Mouse (Mus musculus): ENCODE results near the gene Cd247. TPM values are rescaled to one million over a fixed set of nuclear protein-coding genes. Genes with fewer than 3 reads are reported as not detected.
A peak's percentile ranks its signal among the peaks of the same experiment; 100 is the strongest.

Cd247 gene
- total RNA-seq, 2 experiments from 2014 or later = 1.1 to 2.1 TPM

DNA sequence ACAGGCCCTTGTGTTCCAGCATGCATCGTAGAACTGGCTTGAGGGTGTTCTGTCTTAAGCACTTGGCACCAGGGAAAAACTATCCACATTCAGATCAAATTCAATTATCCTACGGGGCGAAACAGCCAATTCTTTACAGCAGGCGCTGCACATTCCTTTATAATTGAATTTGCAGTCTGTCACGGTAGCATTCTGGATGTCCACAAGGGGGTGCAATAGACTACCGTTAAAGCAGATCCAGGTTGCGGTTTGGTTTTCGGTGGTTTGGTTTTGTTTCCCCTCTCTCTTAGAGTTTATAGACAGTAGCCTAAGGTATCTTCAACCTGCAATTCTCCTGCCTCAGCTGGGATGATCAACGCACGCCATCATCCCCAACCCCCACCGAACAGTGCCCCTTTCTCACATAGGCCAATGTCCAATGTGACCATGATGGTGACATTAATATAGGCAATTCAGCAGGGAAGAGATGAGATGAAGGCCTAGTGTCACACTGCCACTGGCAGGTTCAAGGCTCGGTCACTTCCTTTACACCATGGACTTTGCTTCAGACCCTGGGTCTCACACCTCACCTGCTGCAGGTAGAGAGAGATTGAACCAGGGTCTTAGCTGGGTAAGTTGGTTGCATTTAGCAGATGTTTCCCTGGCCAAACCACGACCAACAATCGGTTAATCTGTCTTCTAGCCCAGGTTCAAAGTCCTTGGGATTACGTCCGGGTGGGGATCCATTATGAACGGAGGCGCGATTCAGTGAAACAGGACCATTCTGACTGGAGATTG, 12.8 kb upstream of the Cd247 start:
- peak; percentile 44 for ATAC-seq (ENCODE audit: poor library complexity, severe bottlenecking)

DNA sequence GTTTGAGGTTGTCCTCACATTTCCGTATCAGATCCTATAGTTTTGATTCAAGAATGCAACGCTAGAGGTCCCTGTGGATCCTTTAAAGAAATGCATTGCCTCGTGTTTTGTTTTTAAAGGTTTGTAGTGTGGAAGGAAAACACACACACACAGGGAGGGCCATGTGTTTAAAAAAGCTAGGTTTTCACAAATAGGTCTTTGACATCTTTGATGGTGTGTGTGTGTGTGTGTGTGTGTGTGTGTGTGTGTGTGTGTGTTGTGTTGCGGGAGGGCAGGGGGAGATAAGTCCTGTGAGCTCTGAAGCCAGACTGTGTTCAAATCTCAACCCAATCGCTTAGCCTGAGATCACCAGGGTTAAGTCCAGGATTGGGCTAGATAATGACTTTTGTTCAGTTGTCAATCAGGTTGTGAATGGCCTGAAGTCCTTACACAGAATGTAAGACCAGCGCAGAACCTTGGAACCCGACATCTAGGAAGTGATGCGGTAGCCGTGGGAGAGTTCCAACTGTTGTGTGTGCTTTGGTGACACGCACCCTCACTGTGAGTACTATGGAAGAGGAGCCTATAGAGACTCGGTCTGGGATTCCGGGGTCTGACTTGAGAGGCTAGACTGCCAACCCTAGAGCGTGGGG, 8.4 kb upstream of the Cd247 start:
- ATAC-seq (ENCODE audit: poor library complexity, severe bottlenecking) = peak; percentile 30

DNA sequence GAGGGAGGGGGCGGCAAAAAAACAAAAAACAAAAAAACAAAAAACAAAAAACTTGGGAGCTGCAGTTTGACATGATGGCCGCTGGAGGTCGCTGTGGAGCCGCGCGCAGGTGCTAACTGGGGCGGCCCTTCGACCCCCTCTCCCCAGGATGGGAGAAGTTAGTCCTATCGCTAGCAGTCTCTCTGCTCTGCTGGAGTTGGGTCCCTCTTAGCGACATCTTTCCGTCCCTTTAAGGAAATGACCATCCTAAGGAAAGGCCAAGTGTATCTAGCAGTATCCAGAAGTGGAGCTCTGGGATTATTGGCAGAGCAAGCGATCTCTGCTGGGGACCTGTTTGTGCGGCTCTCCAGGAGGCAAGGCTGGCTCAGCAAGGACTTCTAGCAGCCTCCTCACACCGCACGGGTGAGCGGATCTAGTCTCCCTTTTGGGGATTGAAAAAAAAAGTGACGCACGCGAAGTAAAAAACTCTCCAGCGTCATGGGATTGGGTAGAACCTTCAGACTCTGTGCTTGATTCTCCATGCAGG, 7.8 kb upstream of the Cd247 start:
- ATAC-seq (ENCODE audit: poor library complexity, severe bottlenecking) = peak; percentile 67

DNA sequence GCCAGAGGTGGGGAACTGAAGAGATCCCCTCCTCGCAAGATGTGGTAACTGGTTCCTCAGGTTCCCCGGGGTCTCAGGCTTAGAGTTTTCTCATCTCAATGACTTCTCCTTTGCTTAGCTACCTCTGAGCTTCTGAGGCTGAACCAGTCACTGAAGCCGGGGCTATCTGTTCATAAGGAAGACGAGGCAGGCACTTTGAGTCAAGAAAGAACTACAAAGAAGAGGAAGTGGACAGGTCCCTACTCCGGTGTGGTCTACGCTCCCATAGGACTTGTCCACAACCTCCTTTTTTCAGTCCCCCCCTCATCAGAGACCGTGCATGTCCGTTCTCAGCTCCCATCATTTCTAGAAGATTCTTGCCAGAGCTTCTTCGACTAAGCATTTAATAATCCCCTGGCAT, 7.1 kb upstream of the Cd247 start:
- ATAC-seq (ENCODE audit: poor library complexity, severe bottlenecking) = peak; percentile 62

DNA sequence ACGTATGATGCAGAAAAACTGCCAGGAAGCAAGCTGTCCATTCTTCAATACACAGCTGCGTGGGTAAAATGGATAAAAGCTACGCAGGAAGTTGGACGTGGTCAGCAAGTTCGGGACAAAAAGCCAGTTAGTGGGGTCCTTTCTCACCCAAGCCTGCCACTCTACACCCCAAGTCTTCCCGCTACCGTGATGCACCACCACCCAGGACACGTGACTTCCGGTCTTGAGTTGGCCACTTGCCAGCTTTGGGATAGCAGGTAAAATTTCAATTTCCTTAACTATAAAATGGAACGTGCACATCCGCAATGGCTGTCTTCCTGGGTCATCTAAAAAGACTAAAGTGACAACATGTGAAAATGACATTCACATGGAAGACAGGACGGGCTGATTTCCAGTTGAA, 6.6 kb upstream of the Cd247 start:
- ATAC-seq (ENCODE audit: poor library complexity, severe bottlenecking) = no peak

DNA sequence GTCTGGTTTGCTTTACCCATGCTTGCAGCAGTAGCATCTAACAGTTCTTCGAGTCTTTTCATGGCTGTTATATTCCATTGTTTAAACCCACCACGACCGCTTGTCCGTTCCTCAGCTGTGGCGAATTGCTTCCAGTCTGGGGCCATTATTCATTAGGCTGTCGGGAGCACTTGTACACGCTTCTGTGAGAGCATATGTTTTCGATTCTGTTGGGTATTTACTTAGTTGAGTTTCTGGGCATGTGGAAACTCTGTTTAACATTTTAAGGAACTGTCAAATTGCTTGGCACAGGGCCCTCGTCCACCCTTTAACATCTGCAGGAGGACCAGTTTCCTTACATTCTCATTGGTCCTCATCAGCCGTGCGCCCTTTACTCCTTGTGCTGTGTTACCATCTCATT, 2.2 kb upstream of the Cd247 start:
- ATAC-seq (ENCODE audit: poor library complexity, severe bottlenecking) = no peak

DNA sequence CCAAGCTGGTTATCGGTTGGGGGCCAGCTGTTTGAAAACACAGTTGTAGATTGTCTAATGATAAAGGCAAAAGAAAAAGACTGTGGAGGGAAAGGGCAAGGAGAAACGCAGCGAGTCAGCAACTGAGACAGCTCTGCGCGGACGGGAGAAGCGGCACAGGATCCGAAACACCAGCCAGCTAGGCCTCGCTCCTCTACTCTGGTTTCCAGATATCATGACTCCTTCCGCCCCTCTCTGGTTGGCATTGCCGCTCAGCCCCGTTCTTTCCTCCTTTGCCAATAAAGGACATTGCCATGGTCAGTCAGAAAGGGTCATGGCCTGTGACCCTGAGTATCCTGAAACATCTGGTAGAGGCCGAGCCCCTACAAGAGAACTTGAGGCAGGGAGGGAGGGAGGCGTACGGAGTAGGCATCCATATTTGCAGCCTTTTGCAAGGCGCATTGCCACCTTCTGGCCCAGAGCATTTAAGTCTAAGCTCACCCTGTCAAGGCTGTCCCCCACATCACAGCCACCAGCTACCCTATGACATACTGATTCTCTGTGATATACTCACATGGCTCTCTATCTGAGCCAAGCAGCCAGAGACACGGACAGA, 682 bp downstream of the Cd247 start:
- ATAC-seq (ENCODE audit: poor library complexity, severe bottlenecking) = no peak

DNA sequence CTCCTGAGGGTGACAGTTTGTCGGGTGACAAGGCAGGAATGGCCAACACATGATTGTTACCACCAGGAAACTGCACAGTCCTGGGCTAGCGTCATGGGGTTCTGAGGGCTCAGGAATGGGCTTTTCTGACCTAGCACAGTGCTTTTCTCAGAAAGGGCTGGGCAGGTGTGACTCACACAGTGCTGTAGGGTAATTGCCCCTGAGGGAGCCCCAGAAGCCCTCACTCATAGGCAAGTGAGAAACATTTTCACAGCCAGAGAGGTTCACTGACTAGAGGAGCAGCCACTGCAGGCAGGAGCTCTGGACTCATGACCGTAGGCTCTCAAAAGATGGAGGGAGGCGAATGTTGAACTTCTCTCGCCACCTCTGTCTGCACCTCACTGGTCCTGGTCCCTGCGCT, 1.5 kb downstream of the Cd247 start:
- ATAC-seq (ENCODE audit: poor library complexity, severe bottlenecking) = peak; percentile 46

DNA sequence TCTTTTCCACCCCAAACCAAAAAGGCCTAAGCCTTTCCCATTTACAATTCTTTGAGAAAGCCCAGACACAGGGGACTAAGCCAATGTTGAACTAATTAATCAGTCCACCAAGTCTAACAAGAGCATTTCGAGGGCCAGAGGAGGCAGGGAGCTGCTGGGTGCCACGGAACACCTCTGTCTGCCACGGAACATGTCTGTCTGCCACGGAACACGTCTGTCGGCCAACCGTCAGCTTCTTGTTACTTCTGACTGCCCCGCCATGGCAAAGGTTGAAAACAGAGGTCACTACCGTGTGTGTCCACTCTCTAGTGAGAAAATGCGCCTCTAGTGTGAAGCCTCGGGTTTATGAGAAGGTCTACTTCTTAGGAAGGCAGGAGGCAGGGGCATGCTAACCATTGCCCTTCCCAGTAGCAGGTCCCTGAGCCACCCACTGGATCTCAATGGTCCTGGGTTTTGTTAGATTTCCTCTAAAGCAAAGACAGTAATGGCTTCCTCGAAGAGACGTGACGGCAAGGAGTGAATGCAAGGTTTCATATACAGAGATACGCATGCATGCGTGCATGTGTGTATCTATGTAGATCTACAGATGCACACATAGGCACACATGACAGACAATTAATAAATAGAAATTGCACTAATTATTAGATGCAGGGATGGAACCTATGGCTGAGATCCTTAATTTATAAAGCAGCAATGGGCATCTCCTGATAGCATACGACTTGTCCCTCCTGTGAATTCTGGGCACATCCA, 2.2 kb downstream of the Cd247 start:
- ATAC-seq (ENCODE audit: poor library complexity, severe bottlenecking) = no peak

DNA sequence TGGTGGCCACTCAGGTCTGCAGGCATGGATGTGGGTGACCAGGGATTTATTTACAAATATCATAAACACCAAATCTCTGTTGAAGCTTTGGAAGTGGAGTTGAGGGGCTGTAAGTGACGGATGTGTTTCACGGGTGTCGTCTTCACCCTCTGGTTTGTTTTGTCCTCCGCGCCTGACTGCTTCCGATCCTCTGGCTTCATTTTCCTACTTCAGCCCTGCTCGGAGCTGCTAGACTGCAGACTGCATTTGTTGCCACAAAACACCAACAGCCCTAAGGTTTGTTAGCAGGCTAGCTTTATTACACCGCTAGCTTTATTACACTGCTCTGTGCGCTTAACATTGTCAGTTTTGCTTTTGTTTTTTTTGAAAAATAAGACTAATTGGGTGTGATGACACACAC, 2.9 kb downstream of the Cd247 start:
- no peak for ATAC-seq (ENCODE audit: poor library complexity, severe bottlenecking)

DNA sequence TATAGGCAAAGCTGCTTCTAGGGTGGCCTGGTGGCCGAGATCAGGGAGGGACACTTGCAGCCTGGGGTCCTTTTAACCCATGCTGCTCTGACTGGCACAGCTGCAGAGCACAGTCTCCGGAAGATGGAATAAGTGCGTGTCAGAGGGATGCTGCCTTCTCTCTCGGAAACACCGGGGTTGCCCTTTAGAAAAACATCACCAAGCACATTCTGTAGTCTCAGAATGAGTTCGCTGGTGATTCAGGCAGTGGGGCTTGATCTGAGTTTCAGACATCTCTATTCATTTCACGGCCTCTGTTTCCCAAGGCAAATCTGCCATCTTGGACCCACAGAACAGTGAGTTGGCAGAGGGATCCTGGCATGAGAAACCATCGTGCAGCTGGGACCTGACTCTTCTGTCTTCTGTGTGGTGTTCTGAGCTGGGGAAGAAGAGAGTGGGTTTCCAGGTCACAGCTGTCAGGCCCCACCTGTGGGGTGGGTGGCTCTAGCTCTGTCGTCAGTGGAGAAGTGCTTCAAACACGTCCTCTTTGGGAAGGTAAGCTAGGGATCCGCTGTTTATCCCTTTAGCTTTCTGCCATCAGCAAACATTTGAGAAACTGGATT, 13.3 kb downstream of the Cd247 start:
- no peak for ATAC-seq (ENCODE audit: poor library complexity, severe bottlenecking)

DNA sequence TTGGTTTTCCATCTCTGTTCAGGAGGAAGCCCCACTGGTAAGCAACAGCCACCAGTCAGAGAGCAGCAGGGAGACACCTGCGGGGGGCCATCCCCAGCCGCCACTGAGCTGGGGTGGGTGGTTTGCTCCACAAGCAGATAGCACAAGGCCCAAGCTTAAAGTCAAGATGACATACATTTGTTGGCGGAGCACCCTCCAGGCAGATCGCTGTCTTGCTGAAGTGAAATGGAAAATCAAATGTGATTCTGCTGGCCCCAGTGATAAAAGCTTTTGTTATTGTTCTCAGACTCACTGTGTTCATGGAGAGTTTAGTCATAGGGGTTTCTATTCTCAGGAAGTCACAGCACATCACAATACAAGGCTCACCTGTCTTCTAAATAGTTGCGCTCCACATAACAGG, 14.6 kb downstream of the Cd247 start:
- ATAC-seq (ENCODE audit: poor library complexity, severe bottlenecking) = no peak

DNA sequence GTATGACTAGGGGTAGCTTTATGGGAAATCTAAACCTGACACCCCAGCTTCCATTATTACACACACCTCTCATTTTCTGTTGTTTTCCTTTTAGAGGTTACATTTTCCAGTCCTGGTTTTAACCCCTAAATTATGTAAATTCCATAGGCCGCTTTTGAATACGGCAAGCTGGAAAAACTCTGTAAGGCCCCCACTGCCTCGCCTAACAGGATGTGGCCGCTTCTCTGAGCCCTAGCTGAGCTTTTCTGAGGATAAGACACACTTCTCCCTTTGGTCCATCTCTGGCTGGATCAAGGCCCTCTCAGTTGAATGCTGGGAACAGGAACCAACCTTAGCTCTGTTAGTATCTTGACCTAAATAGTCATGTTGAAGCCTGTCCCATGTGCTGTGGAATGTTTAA, 15.7 kb downstream of the Cd247 start:
- no peak for ATAC-seq (ENCODE audit: poor library complexity, severe bottlenecking)

DNA sequence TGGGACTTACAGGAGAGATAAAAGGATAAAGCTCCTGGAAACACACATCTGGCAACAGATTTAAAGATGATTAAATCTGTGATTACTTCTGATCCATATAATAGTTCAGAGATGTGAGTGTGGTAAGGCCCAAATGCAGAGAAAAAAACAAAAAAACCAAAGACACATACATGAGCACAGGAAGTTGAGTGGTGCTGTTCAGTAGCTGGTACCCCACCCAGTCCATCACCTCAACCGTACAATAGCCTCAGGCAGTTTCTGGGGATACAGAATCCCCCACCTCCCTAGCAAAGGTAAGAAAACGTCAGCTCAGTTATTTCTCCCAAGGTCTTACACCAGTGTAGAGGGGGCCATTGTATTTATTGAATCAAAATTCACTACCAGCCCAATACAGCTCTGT, 22.2 kb downstream of the Cd247 start:
- no peak for ATAC-seq (ENCODE audit: poor library complexity, severe bottlenecking)

DNA sequence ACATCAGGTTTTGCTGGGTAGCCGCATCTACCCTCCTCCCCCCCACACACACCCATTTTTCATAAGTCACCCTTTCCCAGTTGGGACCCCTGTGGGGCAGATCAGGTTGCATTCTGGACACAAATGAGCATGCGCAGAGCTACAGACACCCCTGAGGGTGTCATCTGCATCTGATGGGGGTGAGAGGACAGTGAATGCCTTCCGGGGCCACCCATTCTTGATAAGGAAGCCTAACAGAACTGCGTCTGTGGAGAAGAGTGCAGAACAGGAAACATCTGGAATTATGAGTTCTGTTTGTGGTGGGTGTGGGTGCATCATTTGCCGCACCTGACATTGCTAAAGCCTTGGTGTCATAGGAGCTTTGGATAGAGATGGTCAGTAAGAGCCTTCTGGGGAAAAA, 22.7 kb downstream of the Cd247 start:
- ATAC-seq (ENCODE audit: poor library complexity, severe bottlenecking) = peak; percentile 30; the same call in 1 of the 2 replicates

DNA sequence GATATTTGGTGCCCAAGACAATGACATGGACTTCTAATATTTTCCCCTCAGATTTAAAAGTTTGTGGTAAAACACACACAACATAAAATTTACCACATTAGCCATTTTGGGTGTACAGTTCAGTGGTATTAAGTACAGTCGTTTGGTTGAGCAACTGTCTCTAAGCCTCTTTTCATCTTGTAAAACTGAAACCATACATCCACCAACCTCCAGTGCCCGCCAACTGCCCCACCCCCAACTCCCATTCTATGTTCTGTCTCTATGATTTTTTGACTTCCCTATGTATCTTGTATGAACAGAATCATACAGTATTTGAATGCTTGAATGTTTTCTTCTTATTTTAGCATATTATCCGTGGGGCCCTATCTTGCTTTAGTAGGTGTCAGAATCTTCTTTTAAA, 24.3 kb downstream of the Cd247 start:
- ATAC-seq (ENCODE audit: poor library complexity, severe bottlenecking) = no peak

DNA sequence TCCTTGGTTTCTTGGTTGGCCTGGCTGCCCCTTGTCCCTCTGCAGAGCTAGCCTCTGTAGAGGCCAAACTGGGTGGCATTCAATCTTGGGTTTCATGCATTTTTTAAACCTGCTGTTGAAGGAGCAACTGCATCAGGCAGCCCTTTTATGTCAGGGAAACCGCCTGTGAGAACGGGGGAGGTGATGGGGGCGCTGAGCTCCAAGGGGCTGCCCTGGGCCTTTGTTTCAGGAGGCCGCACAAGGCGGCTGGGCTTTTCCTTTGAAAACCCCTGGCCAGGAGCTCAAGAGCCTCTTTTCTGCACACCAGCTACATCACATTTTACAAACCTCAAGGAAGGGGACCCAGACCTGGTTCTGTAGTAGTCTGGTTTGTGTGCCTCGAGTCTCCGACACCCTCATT, 25.6 kb downstream of the Cd247 start:
- no peak for ATAC-seq (ENCODE audit: poor library complexity, severe bottlenecking)

DNA sequence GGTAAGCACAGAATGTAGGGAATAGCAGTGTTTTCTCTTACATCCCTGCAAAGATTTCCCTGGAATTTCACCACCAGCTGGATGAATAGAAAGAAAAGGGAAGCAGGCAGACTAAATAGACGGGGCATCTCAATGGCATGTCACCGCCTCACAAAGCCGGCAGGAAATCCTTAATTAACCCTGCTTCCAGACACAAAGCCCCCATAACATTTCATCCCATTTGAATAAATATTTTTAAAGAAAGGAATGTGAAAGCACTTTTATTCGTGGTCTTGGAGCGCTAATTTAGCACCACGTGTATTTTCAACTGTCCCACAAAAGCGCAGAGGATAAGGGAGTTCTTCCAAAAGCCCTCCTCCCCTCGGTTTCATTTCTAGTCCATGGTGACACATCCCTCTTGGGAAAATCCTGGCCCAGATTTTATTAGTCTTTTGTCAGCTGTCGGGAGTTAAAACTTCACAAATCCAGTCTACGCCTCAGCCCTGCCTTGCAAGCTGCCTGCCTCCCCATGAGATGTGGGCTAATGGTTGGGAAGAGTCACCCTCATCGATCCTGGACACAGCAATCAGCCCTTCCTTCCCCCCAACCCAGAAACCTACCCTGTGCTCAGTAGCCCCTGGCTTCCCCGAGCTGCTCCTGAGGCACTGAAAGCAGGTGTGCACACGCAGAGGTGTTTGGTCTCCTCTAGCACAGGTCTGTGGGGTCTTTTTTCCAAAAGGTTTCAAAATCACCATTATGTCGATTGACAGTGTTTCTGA, 26.2 kb downstream of the Cd247 start:
- ATAC-seq (ENCODE audit: poor library complexity, severe bottlenecking) = no peak

DNA sequence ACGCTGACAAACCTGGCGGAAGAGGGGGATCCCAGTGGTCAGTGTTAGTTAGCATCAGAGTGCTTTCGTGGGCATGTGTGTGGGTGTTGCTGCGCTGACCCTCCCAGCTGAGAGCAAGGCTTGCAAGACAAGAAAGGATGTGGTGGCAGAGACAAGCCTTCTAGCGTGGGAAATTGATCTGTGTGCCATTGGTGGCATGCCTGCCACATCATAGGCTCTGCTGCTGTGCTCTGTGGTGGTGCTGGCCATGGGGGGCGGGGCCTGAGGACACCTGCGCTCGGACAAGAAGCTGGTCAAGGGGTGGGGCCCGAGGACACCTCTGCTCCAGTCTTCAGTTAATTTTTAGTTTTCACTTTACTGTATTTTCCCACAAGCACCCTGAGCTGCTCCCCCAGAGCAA, 27.9 kb downstream of the Cd247 start:
- ATAC-seq (ENCODE audit: poor library complexity, severe bottlenecking) = peak; percentile 47

DNA sequence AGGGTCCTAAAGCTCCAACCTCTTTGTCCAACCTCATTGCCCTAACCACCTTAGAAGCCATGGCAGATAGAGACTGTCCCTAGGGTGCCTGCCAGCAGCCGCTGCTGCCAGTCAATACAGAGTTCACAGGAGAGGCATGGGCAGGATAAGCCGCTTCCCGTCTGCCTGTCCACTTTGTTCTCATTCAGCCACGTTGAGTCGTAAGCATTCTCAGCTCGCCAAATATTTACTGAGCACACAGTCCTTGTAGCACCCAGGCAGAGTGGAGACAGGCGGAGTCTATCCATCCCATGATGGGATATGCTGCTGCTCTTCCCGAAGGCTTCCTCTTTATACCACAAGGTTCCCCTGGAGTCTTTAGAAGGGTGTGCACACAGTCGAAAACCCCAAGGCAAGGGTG, 28.8 kb downstream of the Cd247 start:
- no peak for ATAC-seq (ENCODE audit: poor library complexity, severe bottlenecking)

Data from megakaryocyte, adult 5-6 weeks (primary cell).